Mouse (Mus musculus): Measurements from ENCODE around the gene Hagh.

- TF ChIP-seq POLR2A (IDR thresholded peaks at IDR 0.05; ENCODE audit: borderline replicate concordance, extremely low read depth, insufficient read depth, insufficient read length, poor library complexity, severe bottlenecking) (no peak), CTCF (IDR thresholded peaks at IDR 0.05; ENCODE audit: borderline replicate concordance, extremely low read depth, insufficient read depth, insufficient read length) (no peak)
These were observed at the start of gene Hagh for GRCm38 (mm10) chr17:24839842-24840241.
